15 mouse cellular contexts compared by ENCODE assay signal in genomic region chr5:121664971-121665370, GRCm38 (mm10). TPM values are rescaled to one million over a fixed set of nuclear protein-coding genes. Genes with fewer than 3 reads are reported as not detected.
DNase-seq lines count a peak whose midpoint lies in the region; TF ChIP-seq lines count a peak whose summit lies in the region.
"Had no signal": no experiment of that assay in that cellular context is flagged by ENCODE, and none has a peak within 500 bp of the region (broad histone marks: within the 10 kb centered on the region; RNA-seq: fewer than 3 reads in every experiment).

No protein-coding gene starts in this region.

- H3K4me1 ChIP-seq in liver, adult 2 months (ENCODE audit: control insufficient read depth, insufficient read depth, low read length) = peaks cover 30% of the 10 kb centered on the region

- H3K9ac ChIP-seq in liver, adult 2 months (ENCODE audit: low read depth, low read length) = peak overlapping the region; percentile 39; the same call in 1 of the 2 replicates

- no peak for TF ChIP-seq POLR2A in liver, adult 2 months (IDR thresholded peaks at IDR 0.05; ENCODE audit: extremely low read depth, insufficient read depth, low read length)

- WGBS in liver, adult 2 months = 33% methylated on average over 9 of the region's 9 CpGs

- H3K36me3 ChIP-seq in liver, adult 2 months (ENCODE audit: control insufficient read depth, insufficient read depth, low read length) = peaks cover 48% of the 10 kb centered on the region; the same call in 1 of the 2 replicates

- H3K27me3 ChIP-seq in liver, adult 2 months (ENCODE audit: control insufficient read depth, insufficient read depth, low read length) = no peaks in the 10 kb centered on the region
- H3K27me3 ChIP-seq: CH12.LX, Patski had no signal

- no peak for TF ChIP-seq CTCF in liver, adult 2 months (IDR thresholded peaks at IDR 0.05; ENCODE audit: low read depth, low read length)

- no peak overlapping the region for H3K4me3 ChIP-seq in liver, adult 2 months (ENCODE audit: insufficient read depth, low read depth, low read length)

- peak overlapping the region; percentile 80 for H3K27ac ChIP-seq in liver, adult 2 months (replicated peaks; ENCODE audit: insufficient read depth, low read depth, low read length)

- DNase-seq in liver, adult 2 months (ENCODE audit: extremely low read depth, low read depth, low spot score) = peak; percentile 94
- no peak for DNase-seq in liver
- DNase-seq: adrenal gland, adult 2 months; adrenal gland, adult 8-10 months; adrenal gland, postnatal 10 days; adrenal gland, postnatal 14 days; adrenal gland, postnatal 25 days; adrenal gland, postnatal 36 days; B cell, adult 2 months; cerebellum, adult 11 months; cerebellum, adult 11-12 months; cerebellum, adult 18-20 months; cerebellum, adult 2 months had no signal

- H3K79me2 ChIP-seq in liver, adult 2 months (ENCODE audit: control insufficient read depth, insufficient read depth, low read length) = peaks cover 33% of the 10 kb centered on the region

RNA-seq across cellular contexts. Expression of gene Brap, which starts 4.6 kb away (rescaled TPM):
- 95.5 and 112 TPM in 2 replicates for total RNA-seq in liver, adult 2 months (2014; rRNA removed)
- polyA plus RNA-seq in liver, adult 2 months (2012; rRNA removed) = 48.1 and 48.7 TPM in 2 replicates

RNA-seq across cellular contexts. Expression of gene Acad10, which starts 4.7 kb away (rescaled TPM):
- 19.6 and 23.5 TPM in 2 replicates for total RNA-seq in liver, adult 2 months (2014; rRNA removed)
- polyA plus RNA-seq in liver, adult 2 months (2012; rRNA removed) = 27.5 and 27.7 TPM in 2 replicates

RNA-seq across cellular contexts. Expression of gene Atxn2, which starts 46.2 kb away (rescaled TPM):
- 58.5 and 74.7 TPM in 2 replicates for total RNA-seq in liver, adult 2 months (2014; rRNA removed)
- 70.1 and 92.8 TPM in 2 replicates for polyA plus RNA-seq in liver, adult 2 months (2012; rRNA removed)

RNA-seq across cellular contexts. Expression of gene Acad12, which starts 46.2 kb away (rescaled TPM):
- 9.6 and 14.4 TPM in 2 replicates for total RNA-seq in liver, adult 2 months (2014; rRNA removed)
- 9.1 and 10.1 TPM in 2 replicates for polyA plus RNA-seq in liver, adult 2 months (2012; rRNA removed)
